In the genomic region with DNA sequence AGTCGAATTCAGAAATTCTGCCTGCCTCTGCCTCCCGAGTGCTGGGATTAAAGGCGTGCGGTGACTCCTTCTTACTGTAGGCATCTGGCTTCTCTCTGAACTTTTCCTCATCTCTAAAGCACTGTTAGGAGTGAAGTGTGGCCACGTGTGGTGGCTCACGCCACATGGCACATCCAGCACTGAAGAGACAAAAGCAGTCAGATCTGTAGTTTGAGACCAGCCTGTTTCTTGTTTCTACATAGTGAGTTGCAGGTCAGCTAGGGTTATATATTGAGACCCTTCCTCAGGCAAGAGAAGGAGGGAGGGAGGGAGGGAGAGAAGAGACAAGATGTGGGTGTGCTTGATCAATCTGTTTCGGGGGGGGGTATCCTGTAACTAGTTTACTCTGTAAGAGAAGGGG, we compare ENCODE assay signal across 8 mouse cellular contexts. TPM values are rescaled to one million over a fixed set of nuclear protein-coding genes. Genes with fewer than 3 reads are reported as not detected.
DNase-seq lines count a peak whose midpoint lies in the region; ATAC-seq and TF ChIP-seq lines count a peak whose summit lies in the region.

Rangrf (minus strand) TSS at position 101 of the 400 bp plus-strand sequence.

- intact Hi-C loops in left cerebral cortex, adult 2 months (cut with DNase I) = no loop called here

- no peak within 1 kb of the TSS for H3K9ac ChIP-seq in heart, embryonic 11.5 days (ENCODE audit: low read depth, low read length)

- peak within 1 kb of the TSS; percentile 62 for H3K4me2 ChIP-seq in heart, embryonic 11.5 days
- peak within 1 kb of the TSS; percentile 99 for H3K4me2 ChIP-seq in myocyte (ENCODE audit: low read depth)

- H3K4me1 ChIP-seq in heart, embryonic 11.5 days (ENCODE audit: control insufficient read depth, insufficient read depth, low read length) = peaks cover 13% of the 10 kb centered on the region

- peak within 1 kb of the TSS; percentile 61 for H3K4me3 ChIP-seq in left cerebral cortex, adult 2 months
- peak within 1 kb of the TSS; percentile 49 for H3K4me3 ChIP-seq in heart, embryonic 11.5 days (ENCODE audit: low read depth, low read length)
- peak within 1 kb of the TSS; percentile 36 for H3K4me3 ChIP-seq in myocyte

- ATAC-seq in common myeloid progenitor, adult 5-6 weeks (replicated peaks; ENCODE audit: low read depth, poor library complexity, severe bottlenecking) = no peak
- no peak for ATAC-seq in heart, embryonic 11.5 days (replicated peaks; ENCODE audit: insufficient number of reproducible peaks, low FRiP score, low TSS enrichment)

- TF ChIP-seq CTCF in left cerebral cortex, adult 2 months (IDR thresholded peaks at IDR 0.05) = no peak

- no peak for TF ChIP-seq POLR2A in myocyte (IDR thresholded peaks at IDR 0.05; ENCODE audit: insufficient read length, low read depth)

- H3K79me2 ChIP-seq in myocyte (ENCODE audit: control insufficient read depth, insufficient read depth) = no peaks in the 10 kb centered on the region

- WGBS in heart, embryonic 11.5 days (ENCODE audit: insufficient replicate concordance) = 71% methylated on average over 7 of the region's 7 CpGs

- no peak within 1 kb of the TSS for H3K27ac ChIP-seq in left cerebral cortex, adult 2 months
- H3K27ac ChIP-seq in heart, embryonic 11.5 days (ENCODE audit: low read depth, low read length) = no peak within 1 kb of the TSS

- no peaks in the 10 kb centered on the region for H3K36me3 ChIP-seq in heart, embryonic 11.5 days (ENCODE audit: control insufficient read depth, insufficient read depth, low read length)
- no peaks in the 10 kb centered on the region for H3K36me3 ChIP-seq in myocyte (ENCODE audit: control insufficient read depth, insufficient read depth)

- DNase-seq in left cerebral cortex, adult 2 months (ENCODE audit: extremely low spot score in 1 of 2, low spot score in 2 of 2) = no peak
- DNase-seq in left cerebral cortex, adult 11 months (ENCODE audit: low spot score) = no peak
- DNase-seq in left cerebral cortex, adult 8-10 months (ENCODE audit: low spot score in 2 of 2) = no peak
- DNase-seq in urinary bladder, postnatal 14 days (ENCODE audit: low spot score) = no peak
- no peak for DNase-seq in cerebellum, adult 11-12 months

- no peaks in the 10 kb centered on the region for H3K27me3 ChIP-seq in heart, embryonic 11.5 days (ENCODE audit: control insufficient read depth, insufficient read depth, low read length)
- no peaks in the 10 kb centered on the region for H3K27me3 ChIP-seq in myocyte (ENCODE audit: control insufficient read depth, insufficient read depth, insufficient read length)

- H3ac ChIP-seq in myocyte (ENCODE audit: control insufficient read depth, insufficient read length) = no peak within 1 kb of the TSS

- H3K9me3 ChIP-seq in heart, embryonic 11.5 days (replicated peaks; ENCODE audit: control insufficient read depth, low read length) = no peaks in the 10 kb centered on the region

TF ChIP-seq in myocyte, 11 proteins besides CTCF, POLR2A, EP300 and RAD21:
- no peak for TF ChIP-seq POLR2AphosphoS2 (IDR thresholded peaks at IDR 0.05; ENCODE audit: insufficient read length, low read depth)
- no peak for TF ChIP-seq TCF12 (IDR thresholded peaks at IDR 0.05; ENCODE audit: insufficient read depth, poor library complexity, severe bottlenecking)
- TF ChIP-seq E2F4 (IDR thresholded peaks at IDR 0.05; ENCODE audit: insufficient read depth) = no peak
- TF ChIP-seq USF1 (IDR thresholded peaks at IDR 0.05; ENCODE audit: low read depth) = no peak
- TF ChIP-seq TCF3 (IDR thresholded peaks at IDR 0.05; ENCODE audit: insufficient read length, low read depth) = no peak
- TF ChIP-seq REST (IDR thresholded peaks at IDR 0.05; ENCODE audit: insufficient read depth, insufficient read length) = no peak
- no peak for TF ChIP-seq SRF (IDR thresholded peaks at IDR 0.05; ENCODE audit: control insufficient read depth, insufficient read length, low read depth)
- no peak for TF ChIP-seq MYOD1 (IDR thresholded peaks at IDR 0.05; ENCODE audit: control insufficient read depth in 1 of 3, insufficient read length in 2 of 3, low read depth in 2 of 3)
- TF ChIP-seq MYOG (IDR thresholded peaks at IDR 0.05; ENCODE audit: control insufficient read depth in 1 of 3, insufficient read depth in 1 of 3, insufficient read length in 2 of 3, low read depth in 2 of 3) = no peak
- no peak for TF ChIP-seq CEBPB (IDR thresholded peaks at IDR 0.05; ENCODE audit: insufficient read depth, poor library complexity, severe bottlenecking)
- no peak for TF ChIP-seq MAX (IDR thresholded peaks at IDR 0.05; ENCODE audit: low read depth)
TF ChIP-seq in myocyte: peak in this region for 0.

RNA-seq across cellular contexts. Expression of gene Rangrf, which starts in this region (rescaled TPM):
- total RNA-seq in left cerebral cortex, adult 2 months (2021) = 10 to 100 TPM; 15.7 to 17.0 TPM
- total RNA-seq in common myeloid progenitor, adult 5-6 weeks (2017) = 36.7 and 39.4 TPM in 2 replicates
- 67.0 and 70.6 TPM in 2 replicates for polyA plus RNA-seq in heart, embryonic 11.5 days (2014; fragmentation: Nextera tagmentation; extraction: Ambion mirVana)
- total RNA-seq in left cerebral cortex, adult 8-10 months (2022) = 10 to 100 TPM; 15.9 to 23.4 (median 19.8) TPM
- 56.4 TPM for polyA plus RNA-seq in myocyte (2012; fragmentation: generic; extraction: Trizol)
